Mouse (Mus musculus): ENCODE results near the gene Gramd1b. TPM values are rescaled to one million over a fixed set of nuclear protein-coding genes. Genes with fewer than 3 reads are reported as not detected.

The Gramd1b gene
- polyA plus RNA-seq, 1 experiment = 44.2 TPM

DNA sequence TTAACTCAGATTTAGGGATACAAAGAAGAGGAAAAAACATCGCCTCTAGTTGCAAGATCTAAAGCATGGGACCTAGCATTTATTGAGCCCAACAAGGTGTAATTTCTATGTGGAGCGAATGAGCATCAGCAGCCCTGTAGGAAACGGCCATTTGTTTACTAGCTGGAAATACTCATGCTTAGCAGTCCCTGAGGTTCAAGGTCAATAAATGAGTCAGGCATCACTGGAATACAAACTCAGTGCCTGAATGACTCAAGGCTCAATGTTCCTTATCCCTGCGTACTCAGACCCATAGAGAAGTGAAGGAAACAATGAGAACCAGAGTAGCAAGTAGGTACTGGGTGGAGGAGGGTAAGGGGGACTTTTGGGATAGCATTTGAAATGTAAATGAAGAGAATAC lies 25.2 kb upstream of the Gramd1b start:
- Histone ChIP-seq H3K4me3 (ENCODE audit: insufficient read depth, low read length) (no peak overlapping the region), H3K27ac (ENCODE audit: insufficient read depth, low read depth, low read length) (no peak overlapping the region), H3K4me1 (ENCODE audit: control insufficient read depth, insufficient read depth, low read length) (peaks cover 5% of the 10 kb centered on the region; the same call in 1 of the 2 replicates)
- no peak for TF ChIP-seq POLR2A (IDR thresholded peaks at IDR 0.05; ENCODE audit: borderline replicate concordance, low read depth, low read length)
- TF ChIP-seq CTCF (IDR thresholded peaks at IDR 0.05; ENCODE audit: low read depth, low read length) = no peak

DNA sequence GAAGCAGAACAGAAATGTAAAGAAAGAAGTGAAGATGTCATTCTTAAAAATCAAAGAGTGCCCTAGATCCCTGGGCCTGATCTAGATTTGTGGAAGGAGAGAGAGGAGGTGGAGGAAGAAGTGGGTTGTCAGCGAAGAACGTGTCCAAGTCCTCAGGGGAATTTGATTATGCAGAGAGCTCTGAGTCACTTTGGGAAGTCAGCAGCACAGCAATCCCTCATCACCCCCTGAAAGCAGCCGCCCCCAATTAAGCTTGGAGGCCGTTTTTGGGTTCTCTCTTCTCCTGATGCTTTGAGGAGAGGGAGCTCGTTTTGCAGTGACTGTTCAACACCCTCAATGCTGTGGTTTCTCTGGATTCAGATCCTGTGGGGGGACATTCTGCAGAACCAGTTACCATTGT lies 24.1 kb upstream of the Gramd1b start:
- TF ChIP-seq POLR2A (IDR thresholded peaks at IDR 0.05; ENCODE audit: borderline replicate concordance, low read depth, low read length) (no peak), CTCF (IDR thresholded peaks at IDR 0.05; ENCODE audit: low read depth, low read length) (no peak)
- Histone ChIP-seq H3K4me3 (ENCODE audit: insufficient read depth, low read length) (no peak overlapping the region), H3K27ac (ENCODE audit: insufficient read depth, low read depth, low read length) (no peak overlapping the region), H3K4me1 (ENCODE audit: control insufficient read depth, insufficient read depth, low read length) (peaks cover 3% of the 10 kb centered on the region; the same call in 1 of the 2 replicates)

DNA sequence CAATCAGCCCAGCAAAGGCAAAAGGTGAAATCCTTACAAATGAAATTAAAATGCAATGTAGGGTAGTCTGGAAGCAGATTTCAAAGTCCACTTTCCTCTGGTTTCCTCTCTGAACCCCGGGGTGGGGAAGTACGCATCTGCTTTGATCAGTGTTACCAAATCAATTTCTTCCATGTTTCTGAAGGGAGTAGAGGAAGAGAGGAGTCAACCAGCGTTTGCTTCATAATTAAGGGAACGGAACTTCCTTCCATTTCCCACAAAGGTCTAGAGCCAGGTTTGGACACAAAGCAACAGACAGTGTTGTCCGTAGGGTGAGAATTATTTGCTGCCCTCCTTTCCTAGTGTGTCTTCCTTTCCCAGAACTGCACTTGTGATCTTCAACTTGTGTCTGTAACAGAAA lies 16.7 kb upstream of the Gramd1b start:
- Histone ChIP-seq H3K4me1 (ENCODE audit: control insufficient read depth, insufficient read depth, low read length) (peaks cover 4% of the 10 kb centered on the region), H3K27ac (ENCODE audit: insufficient read depth, low read depth, low read length) (no peak overlapping the region), H3K4me3 (ENCODE audit: insufficient read depth, low read length) (no peak overlapping the region)
- no peak for TF ChIP-seq POLR2A (IDR thresholded peaks at IDR 0.05; ENCODE audit: borderline replicate concordance, low read depth, low read length)
- TF ChIP-seq CTCF (IDR thresholded peaks at IDR 0.05; ENCODE audit: low read depth, low read length) = no peak

DNA sequence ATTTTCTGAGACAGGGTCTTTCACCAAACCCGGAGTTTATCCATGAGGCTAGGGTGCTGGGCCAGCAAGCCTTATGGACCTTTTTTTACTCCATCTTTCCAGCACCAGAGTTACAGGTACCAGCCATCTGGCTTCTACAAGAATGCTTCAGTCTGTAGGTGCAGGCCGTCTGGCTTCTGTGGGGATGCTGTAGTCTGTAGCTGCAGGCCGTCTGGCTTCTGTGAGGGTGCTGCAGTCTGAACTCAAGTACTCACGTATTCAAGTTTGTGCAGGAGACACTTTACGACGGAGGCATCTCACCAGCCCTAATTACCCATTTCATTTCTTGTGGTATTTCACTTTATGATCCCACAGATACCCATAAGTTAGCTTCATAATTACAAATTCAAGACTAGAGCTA lies 14.0 kb upstream of the Gramd1b start:
- no peak for TF ChIP-seq POLR2A (IDR thresholded peaks at IDR 0.05; ENCODE audit: borderline replicate concordance, low read depth, low read length)
- TF ChIP-seq CTCF (IDR thresholded peaks at IDR 0.05; ENCODE audit: low read depth, low read length) = no peak
- Histone ChIP-seq H3K4me3 (ENCODE audit: insufficient read depth, low read length) (no peak overlapping the region), H3K27ac (ENCODE audit: insufficient read depth, low read depth, low read length) (no peak overlapping the region), H3K4me1 (ENCODE audit: control insufficient read depth, insufficient read depth, low read length) (peaks cover 4% of the 10 kb centered on the region)

DNA sequence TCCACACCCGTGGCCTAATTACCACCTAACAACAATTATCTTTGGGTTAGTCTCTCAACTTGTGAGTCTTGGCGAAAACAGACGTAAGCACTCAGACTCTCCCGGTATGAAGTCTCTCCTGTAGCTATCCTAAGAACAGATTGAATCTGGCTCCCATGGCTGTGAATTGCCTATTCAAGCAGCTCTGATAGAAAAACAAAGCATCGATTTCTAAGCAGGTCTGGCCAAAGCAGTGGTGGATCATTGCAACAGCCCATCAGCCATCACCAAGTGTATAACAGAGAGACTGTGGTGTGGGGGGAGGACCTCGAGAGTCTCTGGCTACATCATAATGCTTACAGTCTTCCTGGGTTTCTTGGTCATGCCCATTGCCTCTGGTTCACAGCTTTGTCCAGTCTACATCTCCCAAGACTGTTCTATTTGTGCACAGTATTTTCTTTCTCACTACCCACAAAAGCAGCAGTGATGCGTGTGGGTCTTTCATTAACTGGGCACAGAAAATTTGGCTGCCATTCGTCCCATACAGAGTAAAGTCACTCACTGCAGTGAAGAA lies 8.5 kb upstream of the Gramd1b start:
- H3K4me1 ChIP-seq (ENCODE audit: control insufficient read depth, insufficient read depth, low read length) = no peaks in the 10 kb centered on the region
- no peak overlapping the region for H3K27ac ChIP-seq (ENCODE audit: insufficient read depth, low read depth, low read length)
- no peak for TF ChIP-seq CTCF (IDR thresholded peaks at IDR 0.05; ENCODE audit: low read depth, low read length)
- TF ChIP-seq POLR2A (IDR thresholded peaks at IDR 0.05; ENCODE audit: borderline replicate concordance, low read depth, low read length) = no peak
- H3K4me3 ChIP-seq (ENCODE audit: insufficient read depth, low read length) = no peak overlapping the region

DNA sequence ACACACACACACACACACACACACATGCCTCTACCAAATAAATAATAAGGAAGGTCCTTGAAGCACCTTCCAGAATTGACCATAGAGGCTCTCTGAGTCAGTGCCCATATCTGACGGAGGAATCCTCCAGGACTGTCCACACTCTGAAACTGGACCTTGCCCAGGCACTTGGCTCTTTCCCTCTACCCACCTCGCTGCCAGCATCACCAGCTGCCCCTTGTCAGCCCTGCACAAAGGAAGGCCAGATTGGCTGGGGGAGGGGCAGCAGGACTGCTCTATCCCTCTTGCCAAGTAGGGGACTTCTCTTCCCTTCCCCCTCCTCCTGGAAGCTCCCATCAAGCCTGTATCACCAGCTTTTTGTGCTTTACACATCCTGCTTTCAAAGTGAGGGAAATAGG lies 6.5 kb upstream of the Gramd1b start:
- no peak for TF ChIP-seq CTCF (IDR thresholded peaks at IDR 0.05; ENCODE audit: low read depth, low read length)
- H3K27ac ChIP-seq (ENCODE audit: insufficient read depth, low read depth, low read length) = no peak overlapping the region
- H3K4me1 ChIP-seq (ENCODE audit: control insufficient read depth, insufficient read depth, low read length) = no peaks in the 10 kb centered on the region
- no peak overlapping the region for H3K4me3 ChIP-seq (ENCODE audit: insufficient read depth, low read length)

DNA sequence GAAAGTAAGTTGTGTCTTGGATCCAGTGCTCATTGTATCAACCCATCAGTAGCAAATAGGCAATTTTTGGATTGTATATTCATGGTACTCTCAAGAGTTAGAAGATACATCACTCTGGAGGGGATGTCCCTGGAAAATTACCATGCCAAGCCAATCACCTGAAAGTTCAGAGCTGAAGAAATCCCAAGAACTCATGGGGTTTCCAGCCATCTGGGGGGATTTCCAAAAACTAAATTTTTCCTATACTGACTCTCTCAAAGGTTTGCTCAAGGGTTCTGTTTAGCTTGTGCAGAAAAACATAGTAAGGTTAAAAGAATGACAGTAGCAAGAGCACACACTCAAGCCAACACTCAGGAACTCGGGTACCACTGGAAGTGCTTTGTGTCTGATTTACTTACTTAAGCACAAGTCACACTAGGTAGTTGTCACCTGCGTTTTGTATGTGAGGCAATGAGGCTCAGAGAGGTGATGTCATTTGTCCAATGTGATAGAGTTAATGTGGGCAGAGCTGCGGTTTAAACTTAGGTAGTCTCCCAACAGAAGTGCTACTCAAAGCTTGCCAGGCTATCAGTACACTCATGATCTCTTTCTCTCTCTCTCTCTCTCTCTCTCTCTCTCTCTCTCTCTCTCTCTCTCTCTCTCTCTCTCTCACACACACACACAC lies 6.0 kb upstream of the Gramd1b start:
- no peak overlapping the region for H3K27ac ChIP-seq (ENCODE audit: insufficient read depth, low read depth, low read length)
- no peaks in the 10 kb centered on the region for H3K4me1 ChIP-seq (ENCODE audit: control insufficient read depth, insufficient read depth, low read length)
- TF ChIP-seq POLR2A (IDR thresholded peaks at IDR 0.05; ENCODE audit: borderline replicate concordance, low read depth, low read length) = no peak
- TF ChIP-seq CTCF (IDR thresholded peaks at IDR 0.05; ENCODE audit: low read depth, low read length) = no peak
- no peak overlapping the region for H3K4me3 ChIP-seq (ENCODE audit: insufficient read depth, low read length)

DNA sequence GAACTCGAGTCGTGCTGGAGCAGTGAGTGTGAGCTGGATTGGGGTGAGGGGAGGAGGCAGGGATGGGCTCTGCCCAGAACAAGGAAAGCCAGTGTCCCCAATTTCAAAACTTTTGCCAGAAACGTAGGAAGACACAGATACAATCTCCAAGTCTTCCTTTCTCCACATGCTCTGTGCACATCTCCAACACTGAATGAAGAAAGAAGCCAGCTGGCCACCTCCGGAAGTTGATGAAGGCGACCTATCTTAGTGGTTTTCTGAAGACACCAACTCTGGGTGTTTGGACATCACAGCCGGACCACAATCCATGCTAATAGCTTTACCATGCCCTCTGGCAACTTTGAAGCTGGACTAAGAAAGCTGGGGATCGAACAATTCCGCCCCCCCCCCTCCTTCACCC lies 647 bp downstream of the Gramd1b start:
- TF ChIP-seq CTCF (IDR thresholded peaks at IDR 0.05; ENCODE audit: low read depth, low read length) = no peak
- no peak for TF ChIP-seq POLR2A (IDR thresholded peaks at IDR 0.05; ENCODE audit: borderline replicate concordance, low read depth, low read length)
- Histone ChIP-seq H3K27ac (ENCODE audit: insufficient read depth, low read depth, low read length) (no peak overlapping the region), H3K4me1 (ENCODE audit: control insufficient read depth, insufficient read depth, low read length) (0 out of 2 replicates have a peak, but pooled peaks cover 3% of the 10 kb centered on the region), H3K4me3 (ENCODE audit: insufficient read depth, low read length) (no peak overlapping the region)

DNA sequence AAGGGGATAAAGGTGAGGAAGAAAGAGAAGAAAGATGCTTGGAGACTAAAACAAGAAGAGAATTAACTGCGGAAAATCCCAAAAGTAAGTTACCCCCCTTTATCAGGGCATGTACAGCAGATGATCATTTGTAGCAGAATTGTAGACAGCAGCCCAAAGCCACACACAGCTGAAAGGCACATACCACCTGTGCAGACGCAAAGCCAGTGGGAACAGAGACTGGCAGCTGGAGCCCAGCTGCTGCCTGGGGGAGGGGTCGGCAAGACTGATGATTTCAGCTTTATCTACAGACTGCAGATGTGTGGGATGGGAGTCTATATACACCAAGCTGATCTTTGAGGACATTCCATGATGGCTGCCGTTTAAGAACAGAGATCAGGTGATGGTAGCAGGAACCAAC lies 2.5 kb downstream of the Gramd1b start:
- H3K4me1 ChIP-seq (ENCODE audit: control insufficient read depth, insufficient read depth, low read length) = 0 out of 2 replicates have a peak, but pooled peaks cover 3% of the 10 kb centered on the region
- H3K4me3 ChIP-seq (ENCODE audit: insufficient read depth, low read length) = no peak overlapping the region
- TF ChIP-seq CTCF (IDR thresholded peaks at IDR 0.05; ENCODE audit: low read depth, low read length) = no peak
- no peak for TF ChIP-seq POLR2A (IDR thresholded peaks at IDR 0.05; ENCODE audit: borderline replicate concordance, low read depth, low read length)
- H3K27ac ChIP-seq (ENCODE audit: insufficient read depth, low read depth, low read length) = no peak overlapping the region

DNA sequence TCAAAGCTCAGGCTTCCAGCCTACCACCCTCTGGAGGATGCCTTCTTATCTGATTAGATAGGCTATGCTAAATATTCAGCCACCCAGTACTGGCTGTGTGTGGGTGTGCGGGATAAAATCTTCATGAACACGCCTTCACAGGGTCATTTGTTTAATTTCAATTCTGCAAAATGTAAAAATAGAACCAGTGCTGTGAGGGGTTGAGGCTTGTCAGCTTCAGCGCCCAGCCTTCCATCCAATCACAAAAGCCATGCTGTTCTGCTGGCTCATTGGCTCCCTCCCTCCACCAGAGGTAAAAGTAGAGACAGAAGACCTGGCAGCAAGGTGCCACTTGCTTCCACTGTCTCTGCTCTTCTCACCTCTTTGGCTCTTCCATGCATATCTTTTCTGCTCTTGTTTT lies 4.3 kb downstream of the Gramd1b start:
- Histone ChIP-seq H3K27ac (ENCODE audit: insufficient read depth, low read depth, low read length) (no peak overlapping the region), H3K4me3 (ENCODE audit: insufficient read depth, low read length) (no peak overlapping the region), H3K4me1 (ENCODE audit: control insufficient read depth, insufficient read depth, low read length) (0 out of 2 replicates have a peak, but pooled peaks cover 3% of the 10 kb centered on the region)
- TF ChIP-seq CTCF (IDR thresholded peaks at IDR 0.05; ENCODE audit: low read depth, low read length) = no peak
- TF ChIP-seq POLR2A (IDR thresholded peaks at IDR 0.05; ENCODE audit: borderline replicate concordance, low read depth, low read length) = no peak

Data from bone marrow macrophage, adult 2 months (primary cell).